9 mouse cellular contexts compared by ENCODE assay signal in genomic region chr19:26814629-26815028, GRCm38 (mm10).
DNase-seq lines count a peak whose midpoint lies in the region; ATAC-seq and TF ChIP-seq lines count a peak whose summit lies in the region.
"Had no signal": no experiment of that assay in that cellular context is flagged by ENCODE, and none has a peak within 500 bp of the region (broad histone marks: within the 10 kb centered on the region; RNA-seq: fewer than 3 reads in every experiment).

No protein-coding gene starts in this region.

- no peak overlapping the region for H3K9ac ChIP-seq in neural tube, embryonic 12.5 days
- no peak overlapping the region for H3K9ac ChIP-seq in forebrain, embryonic 15.5 days (replicated peaks)
- H3K9ac ChIP-seq: forebrain, embryonic 12.5 days had no signal

- TF ChIP-seq CTCF in gastrocnemius, adult 2 months (IDR thresholded peaks at IDR 0.05) = peak; percentile 17; the same call in 1 of the 2 replicates

- no peak overlapping the region for H3K4me2 ChIP-seq in neural tube, embryonic 12.5 days (replicated peaks)
- H3K4me2 ChIP-seq in forebrain, embryonic 15.5 days (replicated peaks) = no peak overlapping the region
- H3K4me2 ChIP-seq: forebrain, embryonic 12.5 days had no signal

- H3K9me3 ChIP-seq in neural tube, embryonic 12.5 days = no peaks in the 10 kb centered on the region
- H3K9me3 ChIP-seq in forebrain, embryonic 15.5 days = no peaks in the 10 kb centered on the region

- no peaks in the 10 kb centered on the region for H3K27me3 ChIP-seq in neural tube, embryonic 12.5 days (replicated peaks)
- H3K27me3 ChIP-seq in forebrain, embryonic 15.5 days = no peaks in the 10 kb centered on the region
- H3K27me3 ChIP-seq: forebrain, embryonic 12.5 days had no signal

- intact Hi-C loops in gastrocnemius, adult 2 months (cut with DNase I) = no loop called here
- intact Hi-C loops in left cerebral cortex, postnatal 4 days (cut with DNase I) = no loop called here

- H3K4me1 ChIP-seq in neural tube, embryonic 12.5 days = peaks cover 3% of the 10 kb centered on the region; the same call in 1 of the 2 replicates
- H3K4me1 ChIP-seq in forebrain, embryonic 15.5 days = no peaks in the 10 kb centered on the region

- peak; percentile 80 for ATAC-seq in neural tube, embryonic 12.5 days (ENCODE audit: low FRiP score, low read depth)
- ATAC-seq in forebrain, embryonic 15.5 days (replicated peaks) = no peak

- WGBS in neural tube, embryonic 12.5 days = 22% methylated on average over 4 of the region's 4 CpGs
- WGBS in forebrain, embryonic 15.5 days = 31% methylated on average over 4 of the region's 4 CpGs

- no peak for DNase-seq in gastrocnemius, adult 2 months
- DNase-seq in gastrocnemius, postnatal 25 days = no peak
- DNase-seq in left cerebral cortex, postnatal 4 days = peak; percentile 64
- DNase-seq in left cerebral cortex, adult 11 months (ENCODE audit: low spot score) = no peak
- peak; percentile 10 to 28 for DNase-seq in cerebellum, postnatal 36 days
- no peak for DNase-seq in thymus, postnatal 36 days

- H3K27ac ChIP-seq in gastrocnemius, adult 2 months = no peak overlapping the region
- no peak overlapping the region for H3K27ac ChIP-seq in neural tube, embryonic 12.5 days
- no peak overlapping the region for H3K27ac ChIP-seq in forebrain, embryonic 15.5 days (replicated peaks)
- H3K27ac ChIP-seq: forebrain, embryonic 12.5 days had no signal

- no peaks in the 10 kb centered on the region for H3K36me3 ChIP-seq in neural tube, embryonic 12.5 days
- no peaks in the 10 kb centered on the region for H3K36me3 ChIP-seq in forebrain, embryonic 15.5 days
- H3K36me3 ChIP-seq: forebrain, embryonic 12.5 days had no signal

- no peak overlapping the region for H3K4me3 ChIP-seq in gastrocnemius, adult 2 months
- H3K4me3 ChIP-seq in neural tube, embryonic 12.5 days = no peak overlapping the region
- no peak overlapping the region for H3K4me3 ChIP-seq in forebrain, embryonic 15.5 days
- H3K4me3 ChIP-seq: forebrain, embryonic 12.5 days had no signal

Comparison
In these comparisons a context has a peak if more than half of its experiments do, and no peak if none do; other contexts are left out.
1. DNase-seq: peak in left cerebral cortex, postnatal 4 days (single experiment) and cerebellum, postnatal 36 days (2 of 2); none in gastrocnemius, adult 2 months (single experiment), gastrocnemius, postnatal 25 days (single experiment), left cerebral cortex, adult 11 months (single experiment) and thymus, postnatal 36 days (0 of 2).